Mouse (Mus musculus) stomach, embryonic 14.5 days (tissue): ENCODE results near the gene Rpusd1. TPM values are rescaled to one million over a fixed set of nuclear protein-coding genes. Genes with fewer than 3 reads are reported as not detected.

ENCODE experiments used
- ATAC-seq: fragments of 200-750 bp; cut with Nextera tagmentation; 2 replicates; pipeline ENCODE4 v1.8.0; 2017; ENCODE audit warnings: low read depth, moderate TSS enrichment; ENCODE audit not compliant: insufficient number of reproducible peaks, insufficient read depth, low FRiP score
- H3K27ac ChIP-seq: fragments of 300-500 bp; sonication (generic); 2 replicates; pipeline ENCODE4 v1.5.1; 2014; ENCODE audit warnings: mild to moderate bottlenecking, low read length, moderate library complexity, mixed read lengths
- H3K27me3 ChIP-seq: fragments of 300-500 bp; sonication (generic); 2 replicates; pipeline ENCODE4 v1.6.1; 2014; ENCODE audit warnings: low read length, control low read depth, mixed read lengths; ENCODE audit not compliant: control insufficient read depth, insufficient read depth
- H3K36me3 ChIP-seq: fragments of 300-500 bp; sonication (generic); 2 replicates; pipeline ENCODE4 v1.6.1; 2014; ENCODE audit warnings: mild to moderate bottlenecking, control low read depth, low read length, moderate library complexity, mixed read lengths; ENCODE audit not compliant: control insufficient read depth, insufficient read depth
- H3K4me1 ChIP-seq: fragments of 300-500 bp; sonication (generic); 2 replicates; pipeline ENCODE4 v1.6.1; 2014; ENCODE audit warnings: low read length, control low read depth, mixed read lengths; ENCODE audit not compliant: control insufficient read depth, insufficient read depth
- H3K4me2 ChIP-seq: fragments of 300-500 bp; sonication (generic); replicated peaks from 2 replicates; pipeline ENCODE4 v1.6.1; 2014; ENCODE audit warnings: low read depth, low read length, control low read depth
- H3K4me3 ChIP-seq: fragments of 300-500 bp; sonication (generic); 2 replicates; pipeline ENCODE4 v1.5.1; 2014; ENCODE audit warnings: low read depth, low read length, control low read depth
- H3K9ac ChIP-seq: fragments of 300-500 bp; sonication (generic); replicated peaks from 2 replicates; pipeline ENCODE4 v1.6.1; 2014; ENCODE audit warnings: low read depth, mild to moderate bottlenecking, control low read depth, low read length, moderate library complexity, mixed read lengths
- H3K9me3 ChIP-seq: fragments of 300-500 bp; sonication (generic); 2 replicates; pipeline ENCODE4 v1.6.1; 2016; ENCODE audit warnings: low read depth, low read length, control low read depth; ENCODE audit not compliant: control insufficient read depth
- WGBS: fragments of 180-500 bp; shearing (Covaris S2); extraction: QIAGEN DNeasy Blood & Tissue Kit; methylation state at CpG from one replicate; pipeline ENCODE4 v1.1.7; 2014; 5-methylcytosine and 5-hydroxymethylcytosine counted together
- polyA plus RNA-seq: library from polyadenylated mRNA; unstranded; fragments of >200 nt; fragmentation: Nextera tagmentation; extraction: Ambion mirVana; gene quantifications from 2 replicates; pipeline ENCODE4 v1.2.1, GENCODE M21; 2014

Rpusd1 gene
- polyA plus RNA-seq: 22.1 and 25.0 TPM in 2 replicates

- ATAC-seq: peak; percentile 98
- under 1% methylated on average over 37 of the region's 37 CpGs for whole genome bisulfite sequencing
- H3K4me2 ChIP-seq: peak within 1 kb of the TSS; percentile 82
These were observed at the start of gene Rpusd1, which contains the start of gene Chtf18 for GRCm38 (mm10) chr17:25727265-25728008. TSS of gene Rpusd1 (plus strand) at chr17:25727670. TSS of gene Chtf18 (minus strand) at chr17:25727419.

GRCm38 (mm10) chr17:25677969-25678368 is 49.5 kb upstream of the Rpusd1 start:
- H3K27ac ChIP-seq: no peak overlapping the region
- no peak for ATAC-seq
- H3K9ac ChIP-seq: no peak overlapping the region
- no peaks in the 10 kb centered on the region for H3K27me3 ChIP-seq
- H3K4me2 ChIP-seq: no peak overlapping the region
- 74% methylated on average over 6 of the region's 6 CpGs for WGBS
- no peaks in the 10 kb centered on the region for H3K36me3 ChIP-seq
- H3K9me3 ChIP-seq: no peaks in the 10 kb centered on the region
- no peaks in the 10 kb centered on the region for H3K4me1 ChIP-seq
- H3K4me3 ChIP-seq: no peak overlapping the region

More at GRCm38 (mm10) chr17:25727265-25728008, at the start of gene Rpusd1, which contains the start of gene Chtf18:
- Histone ChIP-seq H3K4me3 (peak within 1 kb of the TSS; percentile 58), H3K27ac (no peak within 1 kb of the TSS), H3K36me3 (peaks cover 1% of the 10 kb centered on the region), H3K27me3 (no peaks in the 10 kb centered on the region), H3K9me3 (no peaks in the 10 kb centered on the region), H3K4me1 (peaks cover 11% of the 10 kb centered on the region), H3K9ac (peak within 1 kb of the TSS; percentile 77)

- no peak for ATAC-seq
- no peak overlapping the region for H3K4me2 ChIP-seq
- H3K4me3 ChIP-seq: no peak overlapping the region
- H3K4me1 ChIP-seq: no peaks in the 10 kb centered on the region
- no peak overlapping the region for H3K27ac ChIP-seq
- no peaks in the 10 kb centered on the region for H3K9me3 ChIP-seq
- H3K36me3 ChIP-seq: no peaks in the 10 kb centered on the region
- H3K27me3 ChIP-seq: no peaks in the 10 kb centered on the region
- no peak overlapping the region for H3K9ac ChIP-seq
- WGBS: 17% methylated on average over 5 of the region's 5 CpGs
These were observed 47.7 kb upstream of the Rpusd1 start for GRCm38 (mm10) chr17:25679818-25680217.

GRCm38 (mm10) chr17:25681636-25682035 is 45.8 kb upstream of the Rpusd1 start:
- Histone ChIP-seq H3K27ac (no peak overlapping the region), H3K4me1 (no peaks in the 10 kb centered on the region), H3K27me3 (no peaks in the 10 kb centered on the region), H3K9me3 (no peaks in the 10 kb centered on the region), H3K4me3 (no peak overlapping the region), H3K9ac (no peak overlapping the region), H3K36me3 (no peaks in the 10 kb centered on the region), H3K4me2 (no peak overlapping the region)
- no peak for ATAC-seq
- 81% methylated on average over 4 of the region's 4 CpGs for WGBS

- Histone ChIP-seq H3K9ac (no peak overlapping the region), H3K27me3 (no peaks in the 10 kb centered on the region), H3K4me1 (no peaks in the 10 kb centered on the region), H3K4me3 (no peak overlapping the region), H3K27ac (no peak overlapping the region), H3K9me3 (no peaks in the 10 kb centered on the region), H3K4me2 (no peak overlapping the region), H3K36me3 (no peaks in the 10 kb centered on the region)
- WGBS: 41% methylated on average over 7 of the region's 7 CpGs
- no peak for ATAC-seq
These were observed 41.1 kb upstream of the Rpusd1 start for GRCm38 (mm10) chr17:25686323-25686722.

- no peak for ATAC-seq
- WGBS: 79% methylated on average over 4 of the region's 4 CpGs
- H3K9me3 ChIP-seq: no peaks in the 10 kb centered on the region
- H3K27ac ChIP-seq: no peak overlapping the region
- no peaks in the 10 kb centered on the region for H3K27me3 ChIP-seq
- no peak overlapping the region for H3K4me3 ChIP-seq
- no peaks in the 10 kb centered on the region for H3K4me1 ChIP-seq
- no peaks in the 10 kb centered on the region for H3K36me3 ChIP-seq
- H3K9ac ChIP-seq: no peak overlapping the region
- H3K4me2 ChIP-seq: no peak overlapping the region
These were observed 38.5 kb upstream of the Rpusd1 start for GRCm38 (mm10) chr17:25688922-25689321.

- Histone ChIP-seq H3K4me2 (no peak overlapping the region), H3K9ac (no peak overlapping the region), H3K4me3 (no peak overlapping the region), H3K36me3 (no peaks in the 10 kb centered on the region), H3K4me1 (no peaks in the 10 kb centered on the region), H3K27me3 (no peaks in the 10 kb centered on the region), H3K9me3 (no peaks in the 10 kb centered on the region), H3K27ac (no peak overlapping the region)
- WGBS: 53% methylated on average over 1 of the region's 1 CpGs
- no peak for ATAC-seq
These were observed 31.2 kb upstream of the Rpusd1 start for GRCm38 (mm10) chr17:25696263-25696662.

- no peak overlapping the region for H3K27ac ChIP-seq
- no peaks in the 10 kb centered on the region for H3K36me3 ChIP-seq
- no peaks in the 10 kb centered on the region for H3K9me3 ChIP-seq
- H3K4me2 ChIP-seq: no peak overlapping the region
- no peaks in the 10 kb centered on the region for H3K27me3 ChIP-seq
- H3K9ac ChIP-seq: no peak overlapping the region
- ATAC-seq: peak; percentile 42; the same call in 1 of the 2 replicates
- no peak overlapping the region for H3K4me3 ChIP-seq
- H3K4me1 ChIP-seq: no peaks in the 10 kb centered on the region
- WGBS: 13% methylated on average over 7 of the region's 7 CpGs
These were observed 29.0 kb upstream of the Rpusd1 start for GRCm38 (mm10) chr17:25698446-25698845.
